Mouse (Mus musculus) ES-Bruce4 (cell line): ENCODE data around the gene Wee2.

Experiments used
- CTCF ChIP-seq: IDR thresholded peaks from one replicate; pipeline ENCODE4 v1.8.1; 2011; ENCODE audit warnings: low read depth, low read length
- EP300 ChIP-seq: IDR thresholded peaks from 2 replicates; pipeline ENCODE4 v1.6.1; 2011; ENCODE audit warnings: low read depth, low read length; ENCODE audit not compliant: insufficient read depth
- POLR2A ChIP-seq: IDR thresholded peaks from one replicate; pipeline ENCODE4 v1.8.1; 2011; ENCODE audit warnings: low read length; ENCODE audit not compliant: insufficient read depth

DNA sequence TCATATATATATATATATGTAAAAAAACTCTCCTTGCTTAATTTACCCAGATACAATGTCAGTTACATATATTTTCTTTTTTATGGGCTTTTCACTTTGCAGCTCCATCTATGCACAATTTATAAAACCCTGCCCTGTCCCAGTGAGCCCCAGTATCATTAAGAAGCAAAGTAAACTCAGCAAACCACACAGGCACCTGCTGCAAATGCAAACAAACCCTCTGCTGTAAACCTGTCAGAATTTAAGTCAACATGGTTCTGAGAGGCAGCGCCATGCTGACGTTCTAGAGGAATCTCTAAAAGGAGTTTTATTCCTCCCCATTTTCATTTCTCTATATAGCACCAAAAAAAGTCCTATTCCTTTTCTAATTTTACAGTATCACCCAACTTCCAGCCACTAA is 36.9 kb upstream of the Wee2 start:
- TF ChIP-seq CTCF (no peak), POLR2A (no peak), EP300 (no peak)
